Mouse (Mus musculus) left cerebral cortex, postnatal 36 days (tissue): ENCODE data around the gene Fhl3. TPM values are rescaled to one million over a fixed set of nuclear protein-coding genes. Genes with fewer than 3 reads are reported as not detected.

Experiments used
- DNase-seq, 2 experiments: peaks; one replicate each; pipeline ENCODE4 v3.0.0; 2021 to 2022; ENCODE audit warnings: low spot score in 2 of 2, mixed read lengths in 1 of 2
- intact Hi-C: fragments of 180-260 bp; cut with DNase I; formaldehyde crosslinking; loops from one replicate; pipeline ENCODE4 v1.15.1; 2025
- microRNA-seq: library from miRNA; unstranded; fragments of <30 nt; microRNA quantifications from one replicate; pipeline ENCODE4 v1.2.0, GENCODE M21; 2022
- total RNA-seq, 2 experiments: library from RNA; stranded (reverse); gene quantifications; 2 replicates each; pipeline ENCODE4 v1.2.3; 2021

Gene Fhl3
- total RNA-seq, 2 experiments from 2014 or later = 1.6 to 1.9 TPM

DNA sequence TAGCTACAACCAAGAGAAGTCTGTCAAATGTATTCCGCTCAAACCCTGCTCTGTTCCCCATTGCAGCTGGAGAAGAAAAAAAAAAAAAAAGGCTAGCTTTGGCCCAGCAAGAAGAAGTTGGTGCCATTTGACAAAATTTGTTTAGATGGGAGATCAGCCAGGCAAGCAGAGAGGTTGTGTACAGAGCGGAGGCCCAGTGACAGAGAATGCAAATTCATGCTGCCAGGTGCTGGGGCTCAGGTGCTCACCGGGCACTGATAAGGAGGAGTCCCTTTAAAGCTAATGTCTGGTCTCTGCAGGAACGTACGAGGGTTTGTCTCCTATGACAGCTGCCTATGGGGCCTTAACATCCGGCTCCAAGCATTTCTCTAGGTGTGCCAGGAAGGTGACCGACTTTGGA, 46.1 kb downstream of the Fhl3 start:
- intact Hi-C loops = no loop called here
- DNase-seq = no peak

DNA sequence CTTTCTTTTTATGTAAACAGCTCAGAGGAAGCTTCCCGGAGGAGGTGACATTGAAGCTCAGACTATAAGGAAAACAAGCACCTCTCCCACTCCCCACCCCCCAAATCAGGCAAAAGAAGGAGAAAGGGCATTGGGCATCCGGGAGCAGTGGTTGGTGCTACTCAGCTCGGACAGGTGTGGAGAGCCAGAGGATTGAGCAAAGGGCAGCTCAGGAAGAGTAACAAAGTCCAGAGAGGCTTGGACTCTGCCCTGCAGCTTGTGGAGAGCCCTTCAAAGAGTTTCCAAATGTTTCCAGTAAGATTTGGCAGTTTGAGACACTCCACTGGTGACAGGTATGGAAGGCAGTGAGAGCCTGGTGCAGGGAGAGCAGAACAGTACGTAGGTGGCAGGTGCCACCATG, 47.4 kb downstream of the Fhl3 start:
- DNase-seq = no peak
- intact Hi-C loops = no loop called here

DNA sequence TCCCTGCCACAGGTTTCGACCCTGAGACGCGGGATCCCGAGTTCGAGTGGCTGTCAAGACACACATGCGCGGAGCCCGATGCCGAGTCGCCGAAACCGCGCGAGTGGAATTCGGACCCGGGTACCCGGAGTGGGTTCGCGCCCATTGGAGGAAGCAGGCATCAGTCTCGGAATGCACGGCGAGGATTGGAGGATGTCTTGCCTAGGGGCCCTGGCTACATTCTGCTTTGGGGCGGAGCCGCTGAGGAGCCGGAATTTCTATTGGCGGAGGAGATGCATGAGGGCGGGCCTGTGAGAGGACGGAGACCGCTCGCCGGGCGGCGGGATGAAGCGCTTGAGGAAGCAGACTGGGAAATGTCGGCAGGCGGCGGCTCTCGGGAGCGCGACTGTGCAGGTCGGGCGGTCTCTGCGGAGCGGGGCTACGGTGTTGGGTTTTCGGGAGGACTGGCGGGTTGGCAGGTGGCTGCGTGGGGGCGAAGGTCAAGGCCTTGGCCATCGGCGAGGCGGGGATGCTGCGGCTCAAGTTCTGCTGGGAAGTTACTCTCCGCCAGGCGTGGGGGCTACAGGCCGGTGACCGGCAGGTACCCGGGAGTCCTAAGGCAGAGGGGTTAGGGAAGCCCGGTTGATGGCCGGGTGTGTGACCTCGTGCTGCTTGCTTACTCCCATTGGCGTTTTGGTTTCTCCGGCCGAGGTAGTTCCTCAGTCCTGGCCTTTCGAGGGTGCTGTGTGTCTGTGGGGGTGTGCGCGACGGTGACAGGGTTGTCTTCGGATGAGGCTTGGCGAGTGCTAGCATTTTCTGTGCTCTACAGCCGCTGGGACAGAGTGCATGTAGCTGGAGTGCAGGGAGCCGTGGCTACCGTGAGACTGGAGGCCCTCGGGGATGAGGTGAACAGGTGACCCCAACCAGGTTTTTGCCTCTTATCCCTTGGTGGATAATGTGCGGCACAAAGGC, 51.1 kb downstream of the Fhl3 start:
- DNase-seq = peak; percentile 97 to 99
- intact Hi-C loops = no loop called here

DNA sequence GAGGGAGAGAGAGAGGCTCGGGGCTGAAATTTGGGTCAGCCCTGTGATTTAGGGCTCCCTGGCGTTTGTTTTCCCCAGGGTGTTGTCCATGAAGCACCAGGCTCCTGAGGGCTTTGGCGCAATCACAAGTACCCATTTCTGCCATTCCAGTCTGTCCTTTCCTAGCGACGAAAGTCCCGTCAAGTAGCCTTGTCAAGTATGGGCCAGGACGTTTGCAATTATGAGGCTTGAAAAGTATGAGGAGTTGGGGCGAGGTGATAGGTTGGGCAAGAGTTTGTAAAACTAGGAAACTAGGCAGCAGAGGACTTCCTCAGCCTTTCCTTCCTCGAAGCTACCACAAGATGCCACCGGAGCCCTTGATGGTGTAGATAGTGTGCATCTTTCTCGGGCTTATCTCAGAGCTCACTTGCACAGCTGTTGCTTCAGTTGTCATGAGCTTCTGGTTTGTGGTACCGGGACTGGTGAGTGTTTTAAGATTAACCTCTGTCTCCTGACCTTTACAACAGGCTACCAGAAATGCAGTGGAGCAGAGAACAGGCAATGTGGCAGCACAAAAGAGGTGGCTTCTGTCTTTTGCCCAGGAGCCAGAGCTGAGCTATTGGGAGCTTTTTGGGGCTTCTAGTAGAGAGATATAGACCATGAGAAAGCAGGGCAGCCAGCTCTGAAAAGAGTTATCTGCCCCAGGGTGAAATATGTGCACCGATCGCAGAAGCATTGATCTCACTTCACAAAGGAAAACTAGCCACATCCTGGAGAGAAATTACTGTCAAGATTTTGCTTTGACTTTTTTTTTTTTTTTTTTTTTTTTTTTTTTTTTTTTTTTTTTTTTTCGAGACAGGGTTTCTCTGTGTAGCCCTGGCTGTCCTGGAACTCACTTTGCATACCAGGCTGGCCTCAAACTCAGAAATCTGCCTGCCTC, 52.0 kb downstream of the Fhl3 start:
- DNase-seq = no peak
- intact Hi-C loops = no loop called here

DNA sequence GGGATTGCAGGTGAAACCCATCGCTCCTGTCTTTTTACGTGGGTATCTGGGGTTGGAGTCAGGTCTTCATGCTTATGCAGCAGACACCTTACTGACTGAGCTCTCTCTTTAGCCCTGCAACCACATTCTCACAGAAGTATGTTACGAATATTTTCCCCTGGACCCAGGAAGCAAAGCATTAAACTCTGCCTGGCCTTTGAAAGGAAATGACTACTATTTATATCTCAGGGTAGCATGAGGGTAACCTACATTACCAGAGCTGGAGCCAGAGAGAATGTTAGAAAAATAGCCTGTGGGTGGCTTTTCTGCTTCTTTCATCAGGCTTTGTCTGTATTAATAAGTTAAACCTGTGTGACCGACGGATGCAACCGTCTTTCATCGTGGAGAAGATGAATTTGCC, 55.0 kb downstream of the Fhl3 start:
- intact Hi-C loops = no loop called here
- no peak for DNase-seq

Small RNAs within 50 kb of the gene (microRNA-seq; reads per million reads assigned to microRNA genes)
- gene Gm24721 (not detected), gene Mir697 (not detected), gene Mir698 (0.76 reads per million)

Other genes starting within 250 kb of the Fhl3 start
- gene 3100002H09Rik, start 89.9 kb upstream of the Fhl3 start, total RNA-seq = under 1 TPM in 1 of 2 experiments, not detected in 1; 0.79 TPM
- gene Pou3f1, start 43.9 kb upstream of the Fhl3 start, total RNA-seq = 10 to 100 TPM; 14.8 to 21.6 TPM
- 10 to 100 TPM; 14.4 to 15.1 TPM for gene Utp11, start 7.1 kb upstream of the Fhl3 start, total RNA-seq
- 10 to 100 TPM; 31.8 to 37.3 TPM for gene Sf3a3, start 14.1 kb downstream of the Fhl3 start, total RNA-seq
- 10 to 100 TPM; 35.8 to 49.7 TPM for gene Inpp5b, start 41.1 kb downstream of the Fhl3 start, total RNA-seq
- 10 to 100 TPM; 20.8 to 28.1 TPM for gene Mtf1, start 101.4 kb downstream of the Fhl3 start, total RNA-seq
- gene Yrdc, start 150.0 kb downstream of the Fhl3 start, total RNA-seq = 10 to 100 TPM; 31.4 to 35.2 TPM
- 10 to 100 TPM; 75.1 to 84.6 TPM for gene 1110065P20Rik, start 150.5 kb downstream of the Fhl3 start, total RNA-seq
- gene Maneal, start 161.5 kb downstream of the Fhl3 start, total RNA-seq = 10 to 100 TPM; 48.4 to 58.0 TPM
- gene Epha10, start 180.2 kb downstream of the Fhl3 start, total RNA-seq = 10 to 100 TPM; 40.4 to 67.2 TPM
- gene 9930104L06Rik, start 236.3 kb downstream of the Fhl3 start, total RNA-seq = 10 to 100 TPM; 17.6 to 20.8 TPM
- gene Cdca8, start 238.6 kb downstream of the Fhl3 start, total RNA-seq = 1 to 10 TPM; 1.4 to 1.5 TPM